Mouse (Mus musculus): ENCODE results near the gene Gm17660.

GRCm38 (mm10) chr5:104043704-104044103 is 33.7 kb downstream of the Gm17660 start:
- TF ChIP-seq POLR2A (IDR thresholded peaks at IDR 0.05; ENCODE audit: borderline replicate concordance, insufficient read depth, low read length) (no peak), CTCF (IDR thresholded peaks at IDR 0.05; ENCODE audit: borderline replicate concordance, insufficient read depth, low read depth, low read length) (no peak)
